Mouse (Mus musculus) spleen, adult 2 months (tissue): ENCODE data around the gene Smarcc1.

ENCODE experiments used
- CTCF ChIP-seq: fragments of 200-500 bp; IDR thresholded peaks from 2 replicates; pipeline ENCODE4 v1.5.1; 2011; ENCODE audit warnings: mild to moderate bottlenecking, inconsistent platforms; ENCODE audit not compliant: insufficient read depth, insufficient read length, insufficient replicate concordance; ENCODE audit errors: extremely low read depth
- POLR2A ChIP-seq: fragments of 200-500 bp; IDR thresholded peaks from 2 replicates; pipeline ENCODE4 v1.6.1; 2011; ENCODE audit warnings: low read depth, low read length, inconsistent platforms

DNA sequence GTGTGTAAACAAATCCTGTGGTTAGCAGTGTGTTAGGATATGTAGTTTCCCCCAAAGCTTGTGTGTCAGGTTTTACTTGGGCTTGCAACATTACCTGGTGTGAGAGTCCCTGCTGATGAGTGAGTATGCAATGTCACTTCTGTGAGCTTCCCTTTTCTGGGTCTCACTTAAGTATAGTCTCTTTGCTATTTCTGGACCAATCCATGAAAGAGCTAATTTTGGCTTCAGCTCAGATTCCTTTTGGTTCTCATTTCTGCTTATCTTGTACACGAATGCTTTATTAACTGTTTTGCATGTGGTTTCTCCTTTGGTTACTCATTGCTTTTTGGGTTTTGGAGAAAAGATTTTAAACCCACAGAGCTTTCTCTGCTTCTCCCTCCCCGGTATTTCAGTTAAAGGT lies 82.4 kb downstream of the Smarcc1 start:
- TF ChIP-seq POLR2A (no peak), CTCF (no peak)
